Mouse (Mus musculus): ENCODE data around the gene Ccdc82.

The Ccdc82 gene

GRCm38 (mm10) chr9:13246815-13247638, at the start of gene Ccdc82:
Gene Ccdc82, plus strand, starts transcription at chr9:13246955.
- in situ Hi-C loops (cut with MboI, MseI), result loop anchor here (10.0 kb wide), 2 partner anchors 48 to 168 kb away; partner anchors contain the start of gene Maml2

DNA sequence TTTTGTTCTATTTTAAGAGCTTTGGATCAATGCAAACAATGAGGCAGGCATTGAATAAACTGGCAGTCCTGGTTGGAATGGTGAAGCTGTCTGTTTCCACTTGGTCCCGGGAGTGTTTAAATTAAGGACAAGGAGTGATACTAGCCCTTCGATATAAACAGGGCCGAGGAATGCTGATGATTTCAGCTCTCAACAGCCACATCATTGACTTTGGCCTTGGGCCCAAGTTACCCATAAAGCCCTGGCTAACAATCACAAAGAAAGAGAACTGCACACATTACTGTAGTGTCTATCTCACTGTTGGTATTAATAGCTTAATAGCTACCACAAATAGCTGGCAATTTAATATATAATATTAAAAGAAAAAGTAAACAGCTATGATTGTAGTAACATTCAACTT, 46.7 kb upstream of the Ccdc82 start:
- in situ Hi-C loops (cut with MboI, MseI), result no loop called here

DNA sequence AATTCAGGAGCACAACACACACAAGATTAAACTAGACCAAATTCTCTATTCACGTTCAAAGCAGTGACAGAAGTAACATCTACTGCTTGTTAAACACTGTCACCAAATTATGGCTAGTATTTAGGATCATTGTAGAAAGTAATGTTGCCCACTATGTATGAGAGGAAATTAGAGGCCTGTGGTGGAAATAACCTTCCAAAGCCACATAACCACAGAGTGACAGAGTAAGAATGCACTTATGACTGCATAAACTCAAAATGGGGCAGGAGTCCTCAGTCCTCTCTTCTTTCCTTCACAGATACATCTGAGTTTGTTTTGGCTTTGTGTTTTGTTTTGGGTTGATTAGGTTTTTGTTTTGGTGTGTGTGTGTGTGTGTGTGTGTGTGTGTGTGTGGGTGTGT, 43.6 kb upstream of the Ccdc82 start:
- in situ Hi-C loops (cut with MboI, MseI), result no loop called here

GRCm38 (mm10) chr9:13203681-13204080, 43.1 kb upstream of the Ccdc82 start:
- in situ Hi-C loops (cut with MboI, MseI), result no loop called here

GRCm38 (mm10) chr9:13206369-13206768, 40.4 kb upstream of the Ccdc82 start:
- in situ Hi-C loops (cut with MboI, MseI), result no loop called here

DNA sequence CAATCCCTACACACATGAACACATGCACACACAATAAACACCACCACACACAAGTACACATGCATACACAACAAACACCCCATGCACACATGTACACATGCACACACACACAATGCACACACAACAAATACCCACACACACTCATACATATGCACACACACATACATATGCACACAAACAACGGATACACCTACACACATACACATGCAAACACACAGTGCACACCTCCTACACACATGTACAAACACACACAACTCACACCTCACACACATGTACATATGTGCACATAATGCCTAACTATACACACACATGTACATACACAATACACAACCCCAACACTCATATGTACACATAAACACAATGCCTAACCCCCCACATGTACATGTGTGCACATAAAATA, 20.9 kb upstream of the Ccdc82 start:
- in situ Hi-C loops (cut with MboI, MseI), result loop anchor here (5.0 kb wide), 1 partner anchor 566 kb away; no protein-coding TSS in a partner anchor

DNA sequence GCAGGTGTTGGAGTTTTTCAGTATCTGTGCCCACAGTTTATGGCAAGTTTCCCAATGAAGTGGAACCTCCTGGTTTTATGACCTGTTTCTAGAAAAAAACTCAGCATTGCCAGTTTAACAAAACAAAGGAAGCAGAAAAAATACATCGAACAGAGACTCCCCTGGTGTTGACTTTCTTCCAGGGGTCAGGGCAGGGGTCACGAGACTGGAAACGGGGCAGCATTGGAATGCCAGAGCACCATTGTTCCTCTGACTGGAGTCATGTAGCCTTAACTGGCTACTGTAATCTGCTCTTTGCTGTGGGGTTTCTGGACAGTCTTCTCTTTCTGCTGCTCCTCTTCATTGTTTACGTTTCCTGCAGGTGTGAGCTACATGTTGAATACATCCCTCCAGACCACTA, 16.2 kb upstream of the Ccdc82 start:
- in situ Hi-C loops (cut with MboI, MseI), result no loop called here

GRCm38 (mm10) chr9:13231545-13232216, 15.1 kb upstream of the Ccdc82 start:
- in situ Hi-C loops (cut with MboI, MseI), result no loop called here

DNA sequence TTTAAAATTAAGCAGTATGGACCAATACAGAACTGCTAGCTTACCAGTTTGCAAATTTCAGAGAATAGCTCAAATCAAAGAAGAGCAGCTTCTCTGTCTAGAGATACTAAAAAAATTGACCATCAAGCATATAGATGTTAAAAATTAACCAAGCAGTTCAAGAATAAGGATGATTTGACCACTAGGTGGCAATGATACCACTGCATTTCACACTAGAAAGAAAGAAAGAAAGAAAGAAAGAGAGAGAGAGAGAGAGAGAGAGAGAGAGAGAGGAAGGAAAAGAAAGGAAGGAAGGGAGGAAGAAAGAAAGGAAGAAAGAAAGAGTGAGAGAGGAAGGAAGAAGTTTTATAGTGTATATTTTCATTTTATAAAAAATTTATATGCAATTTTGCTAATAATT, 4.4 kb upstream of the Ccdc82 start:
- in situ Hi-C loops (cut with MboI, MseI), result loop anchor here (5.0 to 10.0 kb wide), 3 partner anchors 52 to 475 kb away; partner anchors contain the start of gene Maml2

GRCm38 (mm10) chr9:13245481-13245880, 1.3 kb upstream of the Ccdc82 start, which contains the start of gene Jrkl:
Gene Jrkl, minus strand, starts transcription at chr9:13245829.
- in situ Hi-C loops (cut with MboI, MseI), result loop anchor here (10.0 kb wide), 2 partner anchors 49 to 169 kb away; partner anchors contain the start of gene Maml2

DNA sequence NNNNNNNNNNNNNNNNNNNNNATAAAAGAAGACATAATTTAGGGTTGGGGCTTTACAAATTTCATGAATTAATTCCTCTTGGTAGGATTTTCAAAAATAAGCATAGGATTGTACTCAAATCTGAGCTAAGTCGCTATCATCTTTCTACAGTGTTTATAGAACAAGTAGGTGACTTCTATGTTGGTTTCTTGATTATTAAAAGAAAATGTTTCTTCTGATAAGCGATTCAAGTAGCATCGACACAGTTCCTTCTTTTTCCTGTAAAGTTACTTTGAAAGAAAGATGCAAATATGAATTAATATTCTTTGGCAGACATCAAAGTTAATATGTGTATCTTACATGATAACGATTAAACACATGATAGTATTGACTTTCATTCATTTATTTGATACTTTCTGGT, 1.3 kb downstream of the Ccdc82 start:
- in situ Hi-C loops (cut with MboI, MseI), result loop anchor here (10.0 kb wide), 2 partner anchors 47 to 167 kb away; partner anchors contain the start of gene Maml2

GRCm38 (mm10) chr9:13251251-13251650, 4.5 kb downstream of the Ccdc82 start:
- in situ Hi-C loops (cut with MboI, MseI), result no loop called here

DNA sequence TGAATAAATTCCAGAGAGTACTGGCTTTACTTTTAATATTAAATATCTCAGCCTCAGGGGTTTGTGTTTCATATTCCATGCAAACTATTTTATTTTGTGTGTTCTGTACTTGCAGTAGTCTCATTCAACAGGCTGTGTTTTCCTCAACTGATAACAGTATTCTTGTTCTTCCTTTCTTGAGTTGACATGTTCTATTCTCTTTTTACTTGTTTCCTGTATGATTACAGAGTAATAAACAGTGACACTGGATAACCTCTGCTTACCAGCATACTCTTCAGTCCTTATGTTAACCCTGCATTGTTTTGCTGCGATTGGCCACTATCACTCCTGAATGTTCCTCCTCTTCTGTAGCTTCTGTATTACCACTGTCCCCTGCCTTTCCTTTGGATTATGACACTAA, 10.0 kb downstream of the Ccdc82 start:
- in situ Hi-C loops (cut with MboI, MseI), result no loop called here

- in situ Hi-C loops (cut with MboI, MseI), result no loop called here
Measured at GRCm38 (mm10) chr9:13258173-13258572, 11.4 kb downstream of the Ccdc82 start.

GRCm38 (mm10) chr9:13260980-13261379, 14.2 kb downstream of the Ccdc82 start:
- in situ Hi-C loops (cut with MboI, MseI), result no loop called here

GRCm38 (mm10) chr9:13273219-13273618, 26.5 kb downstream of the Ccdc82 start:
- in situ Hi-C loops (cut with MboI, MseI), result no loop called here

DNA sequence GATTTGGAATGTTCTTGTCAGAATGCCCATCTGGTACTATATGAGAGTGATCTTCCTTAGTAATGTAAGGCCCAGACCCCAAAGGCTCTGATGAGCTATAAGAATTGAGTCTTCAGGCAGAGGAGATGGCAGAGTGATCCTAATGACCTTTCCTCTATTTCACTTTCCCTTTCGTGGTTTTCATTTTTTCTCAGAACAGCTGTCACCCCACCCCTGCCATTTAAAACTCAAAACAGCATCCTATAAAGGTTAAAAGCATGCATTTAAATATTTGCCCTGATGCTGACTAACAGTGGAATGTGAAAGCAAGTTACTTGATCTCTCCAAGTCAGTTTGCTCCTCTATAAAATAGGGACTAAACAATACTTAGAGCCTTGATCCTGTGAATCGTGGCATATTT, 40.7 kb downstream of the Ccdc82 start:
- in situ Hi-C loops (cut with MboI, MseI), result no loop called here

DNA sequence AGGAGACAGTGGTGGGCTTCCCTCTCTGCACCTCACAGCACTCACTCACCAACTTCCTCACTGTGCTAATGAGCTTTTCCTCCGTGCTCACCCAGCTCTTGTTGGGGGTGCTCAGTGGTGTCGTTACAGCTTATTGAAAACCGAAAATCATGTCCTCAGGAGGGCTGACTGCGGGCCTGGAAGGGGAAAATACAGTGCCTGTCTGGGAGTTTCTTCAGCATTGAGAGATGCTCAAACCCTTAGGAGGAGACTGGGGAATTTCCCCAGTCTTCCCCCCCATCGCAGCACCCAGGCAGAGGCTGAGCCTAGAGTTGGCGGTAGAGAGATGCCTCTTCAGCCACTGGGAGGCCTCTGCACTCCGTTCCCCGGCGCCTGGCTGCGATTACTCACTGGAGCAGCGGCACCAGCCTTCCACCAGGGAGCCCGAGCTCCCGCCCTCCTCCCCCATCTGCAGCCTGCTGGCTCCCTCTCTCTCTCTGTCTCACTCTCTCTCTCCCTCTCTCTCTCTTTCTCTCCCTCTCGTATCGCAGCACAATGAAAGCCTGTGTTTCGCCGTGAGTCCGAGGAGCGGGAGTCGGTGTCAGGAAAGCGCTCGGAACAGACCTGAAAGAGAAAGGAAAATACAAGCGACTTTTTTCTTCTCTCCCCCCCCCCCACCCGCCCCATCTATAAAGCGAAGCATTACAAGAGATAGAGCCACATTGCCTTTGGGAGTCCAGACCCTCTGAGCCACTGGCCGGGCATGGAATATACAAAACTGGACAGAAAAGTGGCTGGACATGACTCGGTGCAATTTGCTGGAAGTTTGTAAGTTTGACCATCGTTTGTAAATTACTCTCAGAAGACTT, 49.7 kb downstream of the Ccdc82 start:
- in situ Hi-C loops (cut with MboI, MseI), result loop anchor here (5.0 to 10.0 kb wide), 2 partner anchors 52 to 366 kb away; partner anchors contain the start of genes Ccdc82 and Jrkl

DNA sequence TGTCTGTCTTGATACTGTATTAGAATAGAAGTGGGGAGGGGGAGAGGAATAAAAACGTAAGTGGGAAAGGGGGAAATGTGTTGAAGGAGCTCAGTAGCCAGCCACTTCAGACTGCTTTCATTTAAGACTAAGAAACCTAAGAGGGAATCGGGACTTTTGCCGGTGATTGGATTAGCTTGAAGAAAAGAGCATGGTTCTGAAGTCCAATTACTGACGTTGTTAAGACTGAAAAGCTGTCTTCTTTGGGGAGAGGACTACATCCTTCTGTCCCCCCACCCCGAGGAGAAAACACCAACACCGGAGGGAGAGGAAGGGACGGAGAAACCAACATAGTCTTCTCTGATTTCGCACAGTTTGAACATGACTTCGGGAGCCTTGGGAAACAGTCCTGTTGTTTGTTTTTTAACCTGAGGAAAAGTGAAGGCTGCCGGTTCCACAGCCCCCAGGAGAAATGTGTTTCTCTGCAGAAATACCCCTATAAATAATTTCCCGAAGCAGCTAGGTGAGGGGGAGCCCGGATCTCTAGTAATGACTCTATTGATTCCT, 50.4 kb downstream of the Ccdc82 start:
- in situ Hi-C loops (cut with MboI, MseI), result loop anchor here (5.0 to 10.0 kb wide), 2 partner anchors 52 to 365 kb away; partner anchors contain the start of genes Ccdc82 and Jrkl

DNA sequence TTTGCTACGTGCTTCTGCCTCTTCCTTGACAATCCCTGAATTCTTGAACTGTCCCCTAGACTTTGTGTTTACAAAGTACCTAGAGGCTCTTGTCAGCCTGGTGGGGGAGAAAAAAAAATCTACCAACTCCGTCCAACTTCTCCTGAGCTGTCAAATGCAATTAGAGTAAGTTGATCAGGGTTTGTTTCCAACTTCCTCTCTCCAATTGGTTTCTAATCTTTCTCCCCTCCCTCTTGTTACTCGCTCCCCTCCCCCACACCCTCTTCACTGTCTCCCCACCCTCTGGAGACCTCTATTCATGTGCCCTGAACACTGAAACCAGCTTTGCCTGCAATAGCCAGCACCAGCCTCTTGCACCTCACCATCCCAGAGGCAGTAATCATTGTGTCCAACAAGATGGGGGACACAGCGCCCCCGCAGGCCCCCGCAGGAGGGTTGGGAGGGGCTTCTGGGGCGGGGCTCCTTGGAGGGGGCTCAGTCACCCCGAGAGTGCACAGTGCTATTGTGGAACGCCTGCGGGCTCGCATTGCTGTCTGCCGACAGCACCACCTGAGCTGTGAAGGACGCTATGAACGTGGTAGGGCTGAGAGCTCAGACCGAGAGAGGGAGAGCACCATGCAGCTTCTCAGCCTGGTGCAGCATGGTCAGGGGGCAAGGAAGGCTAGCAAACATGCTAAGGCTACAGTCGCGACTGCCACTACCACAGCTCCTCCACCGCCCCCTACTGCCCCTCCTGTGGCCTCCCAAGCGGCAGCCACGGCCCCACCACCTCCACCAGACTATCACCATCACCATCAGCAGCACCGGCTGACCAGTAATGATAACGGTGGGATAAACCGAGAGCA, 51.1 kb downstream of the Ccdc82 start, which contains the start of gene Maml2:
Gene Maml2, plus strand, starts transcription at position 290 of the 845 bp plus-strand sequence.
- in situ Hi-C loops (cut with MboI, MseI), result loop anchor here (5.0 to 10.0 kb wide), 2 partner anchors 53 to 364 kb away; partner anchors contain the start of genes Ccdc82 and Jrkl
